Mouse (Mus musculus) olfactory bulb, adult 2 months (tissue): ENCODE data around the gene Dennd1a.

Source experiments
- CTCF ChIP-seq: fragments of 200-500 bp; IDR thresholded peaks from 2 replicates; pipeline ENCODE4 v1.5.1; 2012; ENCODE audit warnings: low read depth, mild to moderate bottlenecking, low read length, moderate library complexity; ENCODE audit not compliant: insufficient read depth
- POLR2A ChIP-seq: fragments of 200-500 bp; IDR thresholded peaks from 2 replicates; pipeline ENCODE4 v1.6.1; 2012; ENCODE audit warnings: mild to moderate bottlenecking, low read depth, low read length, moderate library complexity; ENCODE audit not compliant: insufficient read depth

DNA sequence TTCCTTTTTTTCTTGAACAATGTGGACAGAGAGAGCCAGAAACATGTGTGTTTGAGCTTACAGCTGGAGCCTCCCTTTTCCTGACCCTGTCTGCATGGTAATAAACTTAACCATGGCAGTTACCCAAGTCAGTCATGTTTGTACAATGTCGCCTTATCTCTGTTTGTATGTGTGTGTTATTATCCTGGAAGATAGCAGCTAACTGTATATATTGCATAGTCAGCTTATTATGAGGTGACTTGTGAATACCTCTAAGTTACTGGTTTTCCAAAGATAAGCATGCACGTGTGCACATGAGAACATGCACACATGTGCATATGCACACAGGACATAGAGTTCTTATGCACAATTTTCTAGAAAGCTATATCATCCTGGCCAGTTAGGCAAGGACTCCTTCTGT lies 13.8 kb upstream of the Dennd1a start:
- no peak for TF ChIP-seq CTCF
- TF ChIP-seq POLR2A = no peak
